ENCODE assay signal across 19 mouse cellular contexts in the genomic region with DNA sequence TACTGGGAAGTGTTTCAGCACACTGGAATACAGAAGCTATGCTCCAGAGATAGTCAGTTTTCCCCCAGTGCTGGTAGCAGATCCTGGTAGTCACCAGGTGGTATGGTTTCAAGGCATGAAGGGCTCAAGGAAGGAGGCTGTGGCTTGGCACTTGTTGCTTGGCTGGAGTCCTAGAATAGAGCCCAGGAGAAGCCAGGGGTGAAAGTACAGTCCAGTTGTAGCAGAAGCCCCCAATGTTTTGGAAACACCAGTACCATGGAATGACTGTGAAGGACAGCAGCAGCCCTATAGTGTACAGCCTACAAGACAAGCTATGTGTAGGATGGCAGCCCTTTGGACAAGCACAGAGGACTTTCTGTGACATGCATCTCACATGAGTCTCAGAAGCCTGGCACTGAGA. TPM values are rescaled to one million over a fixed set of nuclear protein-coding genes. Genes with fewer than 3 reads are reported as not detected.
DNase-seq lines count a peak whose midpoint lies in the region; ATAC-seq and TF ChIP-seq lines count a peak whose summit lies in the region.
"Had no signal": no experiment of that assay in that cellular context is flagged by ENCODE, and none has a peak within 500 bp of the region (broad histone marks: within the 10 kb centered on the region; RNA-seq: fewer than 3 reads in every experiment).

No protein-coding gene starts in this region.

- H3K4me2 ChIP-seq in kidney, embryonic 15.5 days = no peak overlapping the region
- H3K4me2 ChIP-seq in heart, embryonic 11.5 days = no peak overlapping the region
- H3K4me2 ChIP-seq: embryonic facial prominence, embryonic 13.5 days; forebrain, embryonic 12.5 days; heart, embryonic 13.5 days; hindbrain, embryonic 13.5 days had no signal

- H3K27me3 ChIP-seq in kidney, embryonic 15.5 days = no peaks in the 10 kb centered on the region
- no peaks in the 10 kb centered on the region for H3K27me3 ChIP-seq in small intestine, adult 2 months (ENCODE audit: control insufficient read depth, insufficient read depth, low read length)
- no peaks in the 10 kb centered on the region for H3K27me3 ChIP-seq in heart, embryonic 11.5 days (ENCODE audit: control insufficient read depth, insufficient read depth, low read length)
- H3K27me3 ChIP-seq in hindbrain, embryonic 10.5 days (ENCODE audit: insufficient read depth, poor library complexity, severe bottlenecking) = no peaks in the 10 kb centered on the region
- H3K27me3 ChIP-seq: embryonic facial prominence, embryonic 13.5 days; forebrain, embryonic 12.5 days; heart, embryonic 13.5 days; hindbrain, embryonic 13.5 days had no signal

- no peak overlapping the region for H3K9ac ChIP-seq in kidney, embryonic 15.5 days
- H3K9ac ChIP-seq in heart, embryonic 11.5 days (ENCODE audit: low read depth, low read length) = no peak overlapping the region
- H3K9ac ChIP-seq: embryonic facial prominence, embryonic 13.5 days; forebrain, embryonic 12.5 days; heart, embryonic 13.5 days; hindbrain, embryonic 13.5 days had no signal

- DNase-seq in kidney, adult 18-20 months = peak; percentile 74
- DNase-seq in kidney, adult 8-10 months = peak; percentile 79 to 81
- peak; percentile 33 for DNase-seq in kidney, postnatal 10 days
- no peak for DNase-seq in hindbrain, embryonic 10.5 days (ENCODE audit: low spot score)
- DNase-seq: adrenal gland, adult 2 months; adrenal gland, postnatal 25 days; cerebellum, adult 2 months; cerebellum, postnatal 14 days; gastrocnemius, postnatal 25 days; heart, postnatal 36 days had no signal

- H3K27ac ChIP-seq in kidney, embryonic 15.5 days = no peak overlapping the region
- peak overlapping the region; percentile 36; the same call in 1 of the 2 replicates for H3K27ac ChIP-seq in small intestine, adult 2 months (ENCODE audit: insufficient read depth, low read depth, low read length)
- no peak overlapping the region for H3K27ac ChIP-seq in heart, embryonic 11.5 days (ENCODE audit: low read depth, low read length)
- no peak overlapping the region for H3K27ac ChIP-seq in hindbrain, embryonic 10.5 days
- H3K27ac ChIP-seq: embryonic facial prominence, embryonic 13.5 days; forebrain, embryonic 12.5 days; heart, embryonic 13.5 days; hindbrain, embryonic 13.5 days; hindbrain, postnatal 0 days had no signal

- H3K36me3 ChIP-seq in kidney, embryonic 15.5 days = no peaks in the 10 kb centered on the region
- no peaks in the 10 kb centered on the region for H3K36me3 ChIP-seq in small intestine, adult 2 months (ENCODE audit: control insufficient read depth, insufficient read depth, low read length)
- H3K36me3 ChIP-seq in heart, embryonic 11.5 days (ENCODE audit: control insufficient read depth, insufficient read depth, low read length) = no peaks in the 10 kb centered on the region
- H3K36me3 ChIP-seq in hindbrain, embryonic 10.5 days = no peaks in the 10 kb centered on the region
- H3K36me3 ChIP-seq: embryonic facial prominence, embryonic 13.5 days; forebrain, embryonic 12.5 days; heart, embryonic 13.5 days; hindbrain, embryonic 13.5 days had no signal

- no peaks in the 10 kb centered on the region for H3K9me3 ChIP-seq in kidney, embryonic 15.5 days (replicated peaks)
- no peaks in the 10 kb centered on the region for H3K9me3 ChIP-seq in heart, embryonic 11.5 days (replicated peaks; ENCODE audit: control insufficient read depth, low read length)
- H3K9me3 ChIP-seq in hindbrain, embryonic 10.5 days = no peaks in the 10 kb centered on the region
- H3K9me3 ChIP-seq: embryonic facial prominence, embryonic 13.5 days; forebrain, embryonic 12.5 days; heart, embryonic 13.5 days; hindbrain, embryonic 13.5 days had no signal

- no peak for ATAC-seq in kidney, embryonic 15.5 days (replicated peaks; ENCODE audit: low FRiP score)
- ATAC-seq in heart, embryonic 11.5 days (replicated peaks; ENCODE audit: insufficient number of reproducible peaks, low FRiP score, low TSS enrichment) = no peak
- ATAC-seq: forebrain, embryonic 16.5 days; hindbrain, postnatal 0 days had no signal

- TF ChIP-seq CTCF in small intestine, adult 2 months (IDR thresholded peaks at IDR 0.05; ENCODE audit: extremely low read depth, insufficient read length, insufficient replicate concordance, low read depth, low read length) = no peak

- TF ChIP-seq POLR2A in small intestine, adult 2 months (IDR thresholded peaks at IDR 0.05; ENCODE audit: low read depth, low read length) = no peak

- H3K4me3 ChIP-seq in kidney, embryonic 15.5 days (replicated peaks) = no peak overlapping the region
- no peak overlapping the region for H3K4me3 ChIP-seq in small intestine, adult 2 months (ENCODE audit: low read depth, low read length)
- no peak overlapping the region for H3K4me3 ChIP-seq in heart, embryonic 11.5 days (ENCODE audit: low read depth, low read length)
- no peak overlapping the region for H3K4me3 ChIP-seq in hindbrain, embryonic 10.5 days
- H3K4me3 ChIP-seq: embryonic facial prominence, embryonic 13.5 days; forebrain, embryonic 12.5 days; heart, embryonic 13.5 days; hindbrain, embryonic 13.5 days had no signal

- H3K4me1 ChIP-seq in kidney, embryonic 15.5 days = peaks cover 14% of the 10 kb centered on the region
- peaks cover 9% of the 10 kb centered on the region; the same call in 1 of the 2 replicates for H3K4me1 ChIP-seq in small intestine, adult 2 months (ENCODE audit: control insufficient read depth, insufficient read depth, insufficient read length, low read length)
- H3K4me1 ChIP-seq in heart, embryonic 11.5 days (ENCODE audit: control insufficient read depth, insufficient read depth, low read length) = peaks cover 13% of the 10 kb centered on the region
- H3K4me1 ChIP-seq in hindbrain, embryonic 10.5 days (replicated peaks) = peaks cover 24% of the 10 kb centered on the region

RNA-seq across cellular contexts. Expression of a gene that starts 54.2 kb away (rescaled TPM):
- 95.7 and 101 TPM in 2 replicates for polyA plus RNA-seq in kidney, embryonic 15.5 days (2015; fragmentation: Nextera tagmentation; extraction: Ambion mirVana)
- polyA plus RNA-seq in small intestine, adult 2 months (2012; rRNA removed) = 5.6 and 17.4 TPM in 2 replicates
- 67.8 and 80.9 TPM in 2 replicates for polyA plus RNA-seq in heart, embryonic 11.5 days (2014; fragmentation: Nextera tagmentation; extraction: Ambion mirVana)
- polyA plus RNA-seq in hindbrain, embryonic 10.5 days (2016; fragmentation: Nextera tagmentation; extraction: Ambion mirVana) = 41.6 and 50.6 TPM in 2 replicates
